Mouse (Mus musculus) inflammation-experienced regulatory T-cells, adult 6 months (primary cell): ENCODE results near the gene Ces1g. TPM values are rescaled to one million over a fixed set of nuclear protein-coding genes. Genes with fewer than 3 reads are reported as not detected.

Experiments
- ATAC-seq: one replicate; pipeline ENCODE4 v1.8.0; 2017
- polyA plus RNA-seq, 3 experiments: library from polyadenylated mRNA; unstranded; fragments of 100-300 nt; shearing (Covaris generic); gene quantifications; one replicate each; pipeline ENCODE4 v1.2.1; 2017

Gene Ces1g
- polyA plus RNA-seq, result not detected

GRCm38 (mm10) chr8:93337207-93337606 is at the start of gene Ces1g:
Ces1g (minus strand) TSS chr8:93337308.
- ATAC-seq, result no peak

GRCm38 (mm10) chr8:93379625-93380024 is 42.5 kb upstream of the Ces1g start, which contains the start of gene Ces1h:
Ces1h (minus strand) TSS chr8:93379725.
- no peak for ATAC-seq

- ATAC-seq, result no peak
Measured at GRCm38 (mm10) chr8:93369481-93369880, 32.4 kb upstream of the Ces1g start.

- ATAC-seq, result no peak
Measured at GRCm38 (mm10) chr8:93360113-93360512, 23.0 kb upstream of the Ces1g start.

- ATAC-seq, result no peak
Measured at GRCm38 (mm10) chr8:93339531-93339930, 2.4 kb upstream of the Ces1g start.

- no peak for ATAC-seq
Measured at GRCm38 (mm10) chr8:93332703-93333102, 4.4 kb downstream of the Ces1g start.

- no peak for ATAC-seq
Measured at GRCm38 (mm10) chr8:93331151-93331550, 6.0 kb downstream of the Ces1g start.

GRCm38 (mm10) chr8:93325123-93325522 is 12.0 kb downstream of the Ces1g start:
- ATAC-seq, result no peak

GRCm38 (mm10) chr8:93317031-93317430 is 20.1 kb downstream of the Ces1g start:
- no peak for ATAC-seq

GRCm38 (mm10) chr8:93315557-93315956 is 21.6 kb downstream of the Ces1g start:
- no peak for ATAC-seq

- no peak for ATAC-seq
Measured at GRCm38 (mm10) chr8:93283896-93284295, 53.2 kb downstream of the Ces1g start.

- ATAC-seq, result no peak
Measured at GRCm38 (mm10) chr8:93282349-93282748, 54.8 kb downstream of the Ces1g start.

- ATAC-seq, result no peak
Measured at GRCm38 (mm10) chr8:93279556-93279955, 57.6 kb downstream of the Ces1g start, which contains the start of gene Ces1f. Ces1f (minus strand) TSS chr8:93279747.

- no peak for ATAC-seq
Measured at GRCm38 (mm10) chr8:93278176-93278805, 58.8 kb downstream of the Ces1g start.

- no peak for ATAC-seq
Measured at GRCm38 (mm10) chr8:93274609-93275008, 62.5 kb downstream of the Ces1g start.

GRCm38 (mm10) chr8:93273321-93273720 is 63.8 kb downstream of the Ces1g start:
- no peak for ATAC-seq

- ATAC-seq, result no peak
Measured at GRCm38 (mm10) chr8:93272686-93273085, 64.4 kb downstream of the Ces1g start.

GRCm38 (mm10) chr8:93261436-93261835 is 75.7 kb downstream of the Ces1g start:
- ATAC-seq, result no peak

GRCm38 (mm10) chr8:93252400-93252925 is 84.6 kb downstream of the Ces1g start:
- no peak for ATAC-seq

Other genes starting within 250 kb of the Ces1g start
- gene Ces1c, start 206.0 kb downstream of the Ces1g start, polyA plus RNA-seq, result not detected
- gene Ces1d, start 139.5 kb downstream of the Ces1g start, polyA plus RNA-seq, result not detected
- not detected for gene Ces1e, start 107.7 kb downstream of the Ces1g start, polyA plus RNA-seq
- not detected for gene Ces1f, start 57.6 kb downstream of the Ces1g start, polyA plus RNA-seq
- gene Ces1h, start 42.4 kb upstream of the Ces1g start, polyA plus RNA-seq, result not detected
- under 1 TPM in 1 of 3 experiments, not detected in 2; 0.35 TPM for gene Ces5a, start 198.5 kb upstream of the Ces1g start, polyA plus RNA-seq